Mouse (Mus musculus): ENCODE measurements around the gene Sdk2.
A peak's percentile ranks its signal among the peaks of the same experiment; 100 is the strongest.

Gene Sdk2

GRCm38 (mm10) chr11:113737912-113738311 is 328.9 kb downstream of the Sdk2 start:
- no peak for DNase-seq (ENCODE audit: low spot score)

- DNase-seq (ENCODE audit: low spot score) = no peak
These were observed 329.3 kb downstream of the Sdk2 start for GRCm38 (mm10) chr11:113737553-113737854.

GRCm38 (mm10) chr11:113736848-113737552 is 329.8 kb downstream of the Sdk2 start:
- no peak for DNase-seq (ENCODE audit: low spot score)

GRCm38 (mm10) chr11:113735151-113735550 is 331.7 kb downstream of the Sdk2 start:
- DNase-seq (ENCODE audit: low spot score) = peak; percentile 78

- peak; percentile 74 for DNase-seq (ENCODE audit: low spot score)
These were observed 333.0 kb downstream of the Sdk2 start for GRCm38 (mm10) chr11:113733631-113734364.

GRCm38 (mm10) chr11:113731945-113732612 is 334.8 kb downstream of the Sdk2 start:
- no peak for DNase-seq (ENCODE audit: low spot score)

GRCm38 (mm10) chr11:113730879-113731278 is 336.0 kb downstream of the Sdk2 start:
- peak; percentile 84 for DNase-seq (ENCODE audit: low spot score)

GRCm38 (mm10) chr11:113729917-113730316 is 336.9 kb downstream of the Sdk2 start:
- no peak for DNase-seq (ENCODE audit: low spot score)

- DNase-seq (ENCODE audit: low spot score) = no peak
These were observed 337.6 kb downstream of the Sdk2 start for GRCm38 (mm10) chr11:113729239-113729638.

GRCm38 (mm10) chr11:113727992-113728391 is 338.9 kb downstream of the Sdk2 start:
- no peak for DNase-seq (ENCODE audit: low spot score)

GRCm38 (mm10) chr11:113726994-113727888 is 339.6 kb downstream of the Sdk2 start:
- DNase-seq (ENCODE audit: low spot score) = no peak

All from yolk sac, embryonic 10.5 days (tissue).